Mouse (Mus musculus) limb, embryonic 12.5 days (tissue): Measurements from ENCODE around the gene Snrpd3. TPM values are rescaled to one million over a fixed set of nuclear protein-coding genes. Genes with fewer than 3 reads are reported as not detected.

Experiments
- polyA plus RNA-seq: library from polyadenylated mRNA; unstranded; fragments of >200 nt; fragmentation: Nextera tagmentation; extraction: Ambion mirVana; gene quantifications from 2 replicates; pipeline ENCODE4 v1.2.1, GENCODE M21; 2016

Snrpd3 gene
- polyA plus RNA-seq, 1 experiment from 2014 or later: 203 TPM

Other genes starting within 250 kb of the Snrpd3 start
- 1.7 and 2.2 TPM in 2 replicates for gene Adora2a, start 200.7 kb upstream of the Snrpd3 start, polyA plus RNA-seq
- 0.24 and 0.36 TPM in 2 replicates for gene Upb1, start 116.4 kb upstream of the Snrpd3 start, polyA plus RNA-seq
- gene Gucd1, start 421 bp downstream of the Snrpd3 start, polyA plus RNA-seq: 24.0 and 30.0 TPM in 2 replicates
- 0.93 and 1.3 TPM in 2 replicates for gene Lrrc75b, start 42.8 kb downstream of the Snrpd3 start, polyA plus RNA-seq
- gene Ggt1, start 44.1 kb downstream of the Snrpd3 start, polyA plus RNA-seq: 0.79 and 0.88 TPM in 2 replicates
- gene Ggt5, start 71.8 kb downstream of the Snrpd3 start, polyA plus RNA-seq: 0.70 and 1.1 TPM in 2 replicates
- 1.5 and 2.2 TPM in 2 replicates for gene Susd2, start 126.5 kb downstream of the Snrpd3 start, polyA plus RNA-seq
- 27.2 and 29.3 TPM in 2 replicates for gene Cabin1, start 246.8 kb downstream of the Snrpd3 start, polyA plus RNA-seq